In genomic region chr7:19084921-19085473, GRCm38 (mm10) we compare ENCODE assay signal across 12 mouse cellular contexts. TPM values are rescaled to one million over a fixed set of nuclear protein-coding genes. Genes with fewer than 3 reads are reported as not detected.
DNase-seq lines count a peak whose midpoint lies in the region; ATAC-seq and TF ChIP-seq lines count a peak whose summit lies in the region.
"Had no signal": no experiment of that assay in that cellular context is flagged by ENCODE, and none has a peak within 500 bp of the region (broad histone marks: within the 10 kb centered on the region; RNA-seq: fewer than 3 reads in every experiment).

No protein-coding gene starts in this region.

- H3K27me3 ChIP-seq in forebrain, embryonic 11.5 days (ENCODE audit: control insufficient read depth, insufficient read depth, low read length), result no peaks in the 10 kb centered on the region
- H3K27me3 ChIP-seq in forebrain, embryonic 16.5 days (replicated peaks; ENCODE audit: control insufficient read depth, insufficient read depth, low read length), result no peaks in the 10 kb centered on the region
- H3K27me3 ChIP-seq in liver, adult 2 months (ENCODE audit: control insufficient read depth, insufficient read depth, low read length), result no peaks in the 10 kb centered on the region
- H3K27me3 ChIP-seq in liver, embryonic 11.5 days (replicated peaks; ENCODE audit: control insufficient read depth, insufficient read depth, low read length), result peaks cover 33% of the 10 kb centered on the region
- H3K27me3 ChIP-seq in embryonic facial prominence, embryonic 14.5 days (replicated peaks; ENCODE audit: control insufficient read depth, insufficient read depth, low read length), result no peaks in the 10 kb centered on the region
- H3K27me3 ChIP-seq in myocyte (ENCODE audit: control insufficient read depth, insufficient read depth, insufficient read length), result no peaks in the 10 kb centered on the region

- no peak for DNase-seq in forebrain, embryonic 11.5 days (ENCODE audit: low spot score)
- DNase-seq in liver, adult 2 months (ENCODE audit: extremely low read depth, low read depth, low spot score), result no peak
- no peak for DNase-seq in liver, embryonic 11.5 days (ENCODE audit: low spot score)
- DNase-seq in embryonic facial prominence, embryonic 14.5 days (ENCODE audit: low spot score), result no peak
- DNase-seq in layer of hippocampus, postnatal 36 days, result no peak
- no peak for DNase-seq in thymus, postnatal 10 days (ENCODE audit: low spot score in 2 of 2)
- DNase-seq: cerebellum, postnatal 14 days had no signal

- TF ChIP-seq CTCF in liver, adult 2 months (IDR thresholded peaks at IDR 0.05; ENCODE audit: low read depth, low read length), result no peak

- peaks cover 7% of the 10 kb centered on the region for H3K4me1 ChIP-seq in forebrain, embryonic 11.5 days (replicated peaks; ENCODE audit: control insufficient read depth, insufficient read depth, low read length)
- no peaks in the 10 kb centered on the region; the same call in 1 of the 2 replicates for H3K4me1 ChIP-seq in forebrain, embryonic 16.5 days (replicated peaks; ENCODE audit: control insufficient read depth, insufficient read depth, low read length)
- H3K4me1 ChIP-seq in liver, adult 2 months (ENCODE audit: control insufficient read depth, insufficient read depth, low read length), result peaks cover 4% of the 10 kb centered on the region
- H3K4me1 ChIP-seq in liver, embryonic 11.5 days (replicated peaks; ENCODE audit: control insufficient read depth, insufficient read depth, low read length), result peaks cover 39% of the 10 kb centered on the region
- peaks cover 13% of the 10 kb centered on the region for H3K4me1 ChIP-seq in embryonic facial prominence, embryonic 14.5 days (ENCODE audit: control insufficient read depth, insufficient read depth, low read length)

- no peaks in the 10 kb centered on the region for H3K9me3 ChIP-seq in forebrain, embryonic 11.5 days (ENCODE audit: control insufficient read depth, low read length)
- no peaks in the 10 kb centered on the region for H3K9me3 ChIP-seq in forebrain, embryonic 16.5 days (ENCODE audit: control insufficient read depth, low read length)
- no peaks in the 10 kb centered on the region for H3K9me3 ChIP-seq in liver, embryonic 11.5 days (ENCODE audit: control insufficient read depth, low read length)
- H3K9me3 ChIP-seq in embryonic facial prominence, embryonic 14.5 days (ENCODE audit: control insufficient read depth, low read length), result no peaks in the 10 kb centered on the region

- peak overlapping the region; percentile 15 for H3ac ChIP-seq in myocyte (ENCODE audit: control insufficient read depth, insufficient read length)

- WGBS in forebrain, embryonic 11.5 days, result 21% methylated on average over 9 of the region's 9 CpGs
- 23% methylated on average over 9 of the region's 9 CpGs for WGBS in forebrain, embryonic 16.5 days
- WGBS in liver, adult 2 months, result 36% methylated on average over 9 of the region's 9 CpGs
- WGBS in liver, embryonic 11.5 days, result 17% methylated on average over 9 of the region's 9 CpGs
- 26% methylated on average over 9 of the region's 9 CpGs for WGBS in embryonic facial prominence, embryonic 14.5 days

- 0 out of 2 replicates have a peak overlapping the region, but pooled peaks have one; percentile 1 for H3K9ac ChIP-seq in forebrain, embryonic 11.5 days (ENCODE audit: low read length)
- H3K9ac ChIP-seq in forebrain, embryonic 16.5 days (replicated peaks; ENCODE audit: low read depth, low read length), result no peak overlapping the region
- no peak overlapping the region for H3K9ac ChIP-seq in liver, adult 2 months (ENCODE audit: low read depth, low read length)
- no peak overlapping the region for H3K9ac ChIP-seq in liver, embryonic 11.5 days (ENCODE audit: low read depth, low read length)
- H3K9ac ChIP-seq in embryonic facial prominence, embryonic 14.5 days (ENCODE audit: low read depth, low read length), result peak overlapping the region; percentile 45; the same call in 1 of the 2 replicates

- H3K4me2 ChIP-seq in forebrain, embryonic 11.5 days (ENCODE audit: low read depth, low read length, severe bottlenecking), result no peak overlapping the region
- H3K4me2 ChIP-seq in forebrain, embryonic 16.5 days (ENCODE audit: low read length), result no peak overlapping the region
- no peak overlapping the region for H3K4me2 ChIP-seq in liver, embryonic 11.5 days
- peak overlapping the region; percentile 30 for H3K4me2 ChIP-seq in embryonic facial prominence, embryonic 14.5 days (ENCODE audit: low read depth, low read length)
- H3K4me2 ChIP-seq in myocyte (ENCODE audit: low read depth), result peak overlapping the region; percentile 99

- H3K4me3 ChIP-seq in forebrain, embryonic 11.5 days (ENCODE audit: low read depth, low read length), result no peak overlapping the region
- no peak overlapping the region for H3K4me3 ChIP-seq in forebrain, embryonic 16.5 days (replicated peaks; ENCODE audit: low read length)
- H3K4me3 ChIP-seq in liver, adult 2 months (ENCODE audit: insufficient read depth, low read depth, low read length), result peak overlapping the region; percentile 19
- no peak overlapping the region for H3K4me3 ChIP-seq in liver, embryonic 11.5 days (ENCODE audit: low read depth, low read length)
- H3K4me3 ChIP-seq in embryonic facial prominence, embryonic 14.5 days (ENCODE audit: low read depth, low read length), result peak overlapping the region; percentile 13
- H3K4me3 ChIP-seq in myocyte, result peak overlapping the region; percentile 74

- TF ChIP-seq POLR2A in liver, adult 2 months (IDR thresholded peaks at IDR 0.05; ENCODE audit: extremely low read depth, insufficient read depth, low read length), result no peak
- TF ChIP-seq POLR2A in myocyte (IDR thresholded peaks at IDR 0.05; ENCODE audit: insufficient read length, low read depth), result no peak

- H3K79me2 ChIP-seq in liver, adult 2 months (ENCODE audit: control insufficient read depth, insufficient read depth, low read length), result no peaks in the 10 kb centered on the region
- peaks cover 10% of the 10 kb centered on the region for H3K79me2 ChIP-seq in myocyte (ENCODE audit: control insufficient read depth, insufficient read depth)

- H3K27ac ChIP-seq in forebrain, embryonic 11.5 days (ENCODE audit: low read depth, low read length), result no peak overlapping the region
- no peak overlapping the region for H3K27ac ChIP-seq in forebrain, embryonic 16.5 days (ENCODE audit: low read length)
- peak overlapping the region; percentile 56 for H3K27ac ChIP-seq in liver, adult 2 months (replicated peaks; ENCODE audit: insufficient read depth, low read depth, low read length)
- no peak overlapping the region for H3K27ac ChIP-seq in liver, embryonic 11.5 days (ENCODE audit: low read depth, low read length)
- H3K27ac ChIP-seq in embryonic facial prominence, embryonic 14.5 days (replicated peaks; ENCODE audit: low read depth, low read length), result 0 out of 2 replicates have a peak overlapping the region, but pooled peaks have one; percentile 48

- peaks cover 10% of the 10 kb centered on the region for H3K36me3 ChIP-seq in forebrain, embryonic 11.5 days (ENCODE audit: control insufficient read depth, insufficient read depth, low read length)
- H3K36me3 ChIP-seq in forebrain, embryonic 16.5 days (ENCODE audit: control insufficient read depth, insufficient read depth), result peaks cover 32% of the 10 kb centered on the region
- H3K36me3 ChIP-seq in liver, adult 2 months (ENCODE audit: control insufficient read depth, insufficient read depth, low read length), result no peaks in the 10 kb centered on the region
- H3K36me3 ChIP-seq in liver, embryonic 11.5 days (ENCODE audit: control insufficient read depth, insufficient read depth, low read length), result peaks cover 27% of the 10 kb centered on the region
- peaks cover 55% of the 10 kb centered on the region for H3K36me3 ChIP-seq in embryonic facial prominence, embryonic 14.5 days (ENCODE audit: control insufficient read depth, insufficient read depth, low read length)
- peaks cover 13% of the 10 kb centered on the region for H3K36me3 ChIP-seq in myocyte (ENCODE audit: control insufficient read depth, insufficient read depth)

- ATAC-seq in forebrain, embryonic 11.5 days (replicated peaks; ENCODE audit: low FRiP score), result no peak
- no peak for ATAC-seq in forebrain, embryonic 16.5 days
- no peak for ATAC-seq in liver, embryonic 11.5 days (replicated peaks; ENCODE audit: low FRiP score)
- no peak for ATAC-seq in embryonic facial prominence, embryonic 14.5 days (ENCODE audit: low read depth)
- ATAC-seq: activated CD4-positive, CD25-positive, alpha-beta regulatory T cell, adult 4 months had no signal

RNA-seq across cellular contexts. Expression of gene Dmpk, which starts 1.3 kb away (rescaled TPM):
- 12.4 and 13.8 TPM in 2 replicates for polyA plus RNA-seq in forebrain, embryonic 11.5 days (2014; fragmentation: Nextera tagmentation; extraction: Ambion mirVana)
- 5.6 and 10.1 TPM in 2 replicates for polyA plus RNA-seq in forebrain, embryonic 16.5 days (2015; fragmentation: Nextera tagmentation; extraction: Ambion mirVana)
- 13.6 and 24.8 TPM in 2 replicates for total RNA-seq in liver, adult 2 months (2014; rRNA removed)
- polyA plus RNA-seq in liver, adult 2 months (2012; rRNA removed), result 60.0 and 76.4 TPM in 2 replicates
- polyA plus RNA-seq in liver, embryonic 11.5 days (2014; fragmentation: Nextera tagmentation; extraction: Ambion mirVana), result 12.4 and 13.9 TPM in 2 replicates
- 43.3 and 58.2 TPM in 2 replicates for polyA plus RNA-seq in embryonic facial prominence, embryonic 14.5 days (2014; fragmentation: Nextera tagmentation; extraction: Ambion mirVana)
- polyA plus RNA-seq in myocyte (2012; fragmentation: generic; extraction: Trizol), result 294 TPM
- total RNA-seq in layer of hippocampus, postnatal 36 days (2021), result 10 to 100 TPM; 36.3 to 48.1 TPM
- polyA plus RNA-seq: activated CD4-positive, CD25-positive, alpha-beta regulatory T cell, adult 4 months had no signal

RNA-seq across cellular contexts. Expression of gene Dmwd, which starts 9.0 kb away (rescaled TPM):
- 20.9 and 25.4 TPM in 2 replicates for polyA plus RNA-seq in forebrain, embryonic 11.5 days (2014; fragmentation: Nextera tagmentation; extraction: Ambion mirVana)
- polyA plus RNA-seq in forebrain, embryonic 16.5 days (2015; fragmentation: Nextera tagmentation; extraction: Ambion mirVana), result 28.1 and 29.7 TPM in 2 replicates
- total RNA-seq in liver, adult 2 months (2014; rRNA removed), result 4.5 and 6.7 TPM in 2 replicates
- 29.4 and 35.7 TPM in 2 replicates for polyA plus RNA-seq in liver, adult 2 months (2012; rRNA removed)
- polyA plus RNA-seq in liver, embryonic 11.5 days (2014; fragmentation: Nextera tagmentation; extraction: Ambion mirVana), result 10.2 and 12.8 TPM in 2 replicates
- 20.2 and 22.6 TPM in 2 replicates for polyA plus RNA-seq in embryonic facial prominence, embryonic 14.5 days (2014; fragmentation: Nextera tagmentation; extraction: Ambion mirVana)
- 83.7 TPM for polyA plus RNA-seq in myocyte (2012; fragmentation: generic; extraction: Trizol)
- 100 to 1,000 TPM; 136 to 143 TPM for total RNA-seq in layer of hippocampus, postnatal 36 days (2021)
- polyA plus RNA-seq: activated CD4-positive, CD25-positive, alpha-beta regulatory T cell, adult 4 months had no signal

RNA-seq across cellular contexts. Expression of gene Six5, which starts 9.4 kb away (rescaled TPM):
- 9.9 and 10.8 TPM in 2 replicates for polyA plus RNA-seq in forebrain, embryonic 11.5 days (2014; fragmentation: Nextera tagmentation; extraction: Ambion mirVana)
- polyA plus RNA-seq in forebrain, embryonic 16.5 days (2015; fragmentation: Nextera tagmentation; extraction: Ambion mirVana), result 1.7 and 2.1 TPM in 2 replicates
- total RNA-seq in liver, adult 2 months (2014; rRNA removed), result 1.8 and 2.3 TPM in 2 replicates
- polyA plus RNA-seq in liver, adult 2 months (2012; rRNA removed), result 5.2 and 8.7 TPM in 2 replicates
- polyA plus RNA-seq in liver, embryonic 11.5 days (2014; fragmentation: Nextera tagmentation; extraction: Ambion mirVana), result 3.7 and 4.3 TPM in 2 replicates
- polyA plus RNA-seq in embryonic facial prominence, embryonic 14.5 days (2014; fragmentation: Nextera tagmentation; extraction: Ambion mirVana), result 13.4 and 16.3 TPM in 2 replicates
- polyA plus RNA-seq in myocyte (2012; fragmentation: generic; extraction: Trizol), result 1.6 TPM
- 1 to 10 TPM; 2.5 to 2.8 TPM for total RNA-seq in layer of hippocampus, postnatal 36 days (2021)

RNA-seq across cellular contexts. Expression of gene Rsph6a, which starts 30.5 kb away (rescaled TPM):
- not detected in 2 replicates for polyA plus RNA-seq in forebrain, embryonic 11.5 days (2014; fragmentation: Nextera tagmentation; extraction: Ambion mirVana)
- polyA plus RNA-seq in forebrain, embryonic 16.5 days (2015; fragmentation: Nextera tagmentation; extraction: Ambion mirVana), result 0.09 TPM in 1 of 2 replicates, not detected in the other
- not detected in 2 replicates for total RNA-seq in liver, adult 2 months (2014; rRNA removed)
- polyA plus RNA-seq in liver, adult 2 months (2012; rRNA removed), result not detected in 2 replicates
- polyA plus RNA-seq in liver, embryonic 11.5 days (2014; fragmentation: Nextera tagmentation; extraction: Ambion mirVana), result not detected in 2 replicates
- not detected in 2 replicates for polyA plus RNA-seq in embryonic facial prominence, embryonic 14.5 days (2014; fragmentation: Nextera tagmentation; extraction: Ambion mirVana)
- polyA plus RNA-seq in myocyte (2012; fragmentation: generic; extraction: Trizol), result 0.04 TPM
- total RNA-seq in layer of hippocampus, postnatal 36 days (2021), result under 1 TPM; 0.15 to 0.33 TPM
- total RNA-seq: gastrocnemius, postnatal 14 days; layer of hippocampus, adult 18-20 months had no signal
- polyA plus RNA-seq: activated CD4-positive, CD25-positive, alpha-beta regulatory T cell, adult 4 months had no signal

RNA-seq across cellular contexts. Expression of gene Gm4969, which starts 33.2 kb away (rescaled TPM):
- 1.2 and 1.4 TPM in 2 replicates for polyA plus RNA-seq in forebrain, embryonic 11.5 days (2014; fragmentation: Nextera tagmentation; extraction: Ambion mirVana)
- 3.9 and 4.9 TPM in 2 replicates for polyA plus RNA-seq in forebrain, embryonic 16.5 days (2015; fragmentation: Nextera tagmentation; extraction: Ambion mirVana)
- 0.09 TPM in 1 of 2 replicates, not detected in the other for total RNA-seq in liver, adult 2 months (2014; rRNA removed)
- 0.02 TPM in 1 of 2 replicates, not detected in the other for polyA plus RNA-seq in liver, adult 2 months (2012; rRNA removed)
- polyA plus RNA-seq in liver, embryonic 11.5 days (2014; fragmentation: Nextera tagmentation; extraction: Ambion mirVana), result 1.2 and 1.9 TPM in 2 replicates
- 1.7 and 2.6 TPM in 2 replicates for polyA plus RNA-seq in embryonic facial prominence, embryonic 14.5 days (2014; fragmentation: Nextera tagmentation; extraction: Ambion mirVana)
- not detected for polyA plus RNA-seq in myocyte (2012; fragmentation: generic; extraction: Trizol)
- under 1 TPM; 0.40 to 0.43 TPM for total RNA-seq in layer of hippocampus, postnatal 36 days (2021)
- total RNA-seq: gastrocnemius, postnatal 14 days had no signal
- polyA plus RNA-seq: activated CD4-positive, CD25-positive, alpha-beta regulatory T cell, adult 4 months had no signal

Comparison
In these comparisons a context has a peak if more than half of its experiments do, and no peak if none do; other contexts are left out.
1. H3K27ac ChIP-seq: peak in liver, adult 2 months (single experiment) and embryonic facial prominence, embryonic 14.5 days (single experiment); none in forebrain, embryonic 11.5 days (single experiment), forebrain, embryonic 16.5 days (single experiment) and liver, embryonic 11.5 days (single experiment).
2. H3K4me3 ChIP-seq: peak in liver, adult 2 months (single experiment), embryonic facial prominence, embryonic 14.5 days (single experiment) and myocyte (single experiment); none in forebrain, embryonic 11.5 days (single experiment), forebrain, embryonic 16.5 days (single experiment) and liver, embryonic 11.5 days (single experiment).
3. H3K9ac ChIP-seq: peak in forebrain, embryonic 11.5 days (single experiment) and embryonic facial prominence, embryonic 14.5 days (single experiment); none in forebrain, embryonic 16.5 days (single experiment), liver, adult 2 months (single experiment) and liver, embryonic 11.5 days (single experiment).
4. H3K4me2 ChIP-seq: peak in embryonic facial prominence, embryonic 14.5 days (single experiment) and myocyte (single experiment); none in forebrain, embryonic 11.5 days (single experiment), forebrain, embryonic 16.5 days (single experiment) and liver, embryonic 11.5 days (single experiment).